Mouse (Mus musculus): ENCODE measurements around the gene Ergic1.

The Ergic1 gene

GRCm38 (mm10) chr17:26576833-26577232, 15.5 kb downstream of the Ergic1 start:
- H3K36me3 ChIP-seq (ENCODE audit: control insufficient read depth, insufficient read depth, low read length, poor library complexity, severe bottlenecking) = no peaks in the 10 kb centered on the region; the same call in 1 of the 2 replicates
- DNase-seq (ENCODE audit: low read depth, low spot score) = no peak
- no peaks in the 10 kb centered on the region for H3K27me3 ChIP-seq (ENCODE audit: control insufficient read depth, insufficient read depth, low read length, poor library complexity, severe bottlenecking)

GRCm38 (mm10) chr17:26577309-26577708, 16.0 kb downstream of the Ergic1 start:
- no peaks in the 10 kb centered on the region for H3K27me3 ChIP-seq (ENCODE audit: control insufficient read depth, insufficient read depth, low read length, poor library complexity, severe bottlenecking)
- no peak for DNase-seq (ENCODE audit: low read depth, low spot score)
- H3K36me3 ChIP-seq (ENCODE audit: control insufficient read depth, insufficient read depth, low read length, poor library complexity, severe bottlenecking) = no peaks in the 10 kb centered on the region; the same call in 1 of the 2 replicates

- no peak for DNase-seq (ENCODE audit: low read depth, low spot score)
- Histone ChIP-seq H3K27me3 (ENCODE audit: control insufficient read depth, insufficient read depth, low read length, poor library complexity, severe bottlenecking) (no peaks in the 10 kb centered on the region), H3K36me3 (ENCODE audit: control insufficient read depth, insufficient read depth, low read length, poor library complexity, severe bottlenecking) (no peaks in the 10 kb centered on the region; the same call in 1 of the 2 replicates)
These were observed 16.9 kb downstream of the Ergic1 start for GRCm38 (mm10) chr17:26578162-26578561.

GRCm38 (mm10) chr17:26578771-26579170, 17.5 kb downstream of the Ergic1 start:
- DNase-seq (ENCODE audit: low read depth, low spot score) = no peak
- Histone ChIP-seq H3K27me3 (ENCODE audit: control insufficient read depth, insufficient read depth, low read length, poor library complexity, severe bottlenecking) (no peaks in the 10 kb centered on the region), H3K36me3 (ENCODE audit: control insufficient read depth, insufficient read depth, low read length, poor library complexity, severe bottlenecking) (no peaks in the 10 kb centered on the region; the same call in 1 of the 2 replicates)

- Histone ChIP-seq H3K36me3 (ENCODE audit: control insufficient read depth, insufficient read depth, low read length, poor library complexity, severe bottlenecking) (no peaks in the 10 kb centered on the region; the same call in 1 of the 2 replicates), H3K27me3 (ENCODE audit: control insufficient read depth, insufficient read depth, low read length, poor library complexity, severe bottlenecking) (no peaks in the 10 kb centered on the region)
- DNase-seq (ENCODE audit: low read depth, low spot score) = no peak
These were observed 18.1 kb downstream of the Ergic1 start for GRCm38 (mm10) chr17:26579396-26579795.

- Histone ChIP-seq H3K27me3 (ENCODE audit: control insufficient read depth, insufficient read depth, low read length, poor library complexity, severe bottlenecking) (no peaks in the 10 kb centered on the region), H3K36me3 (ENCODE audit: control insufficient read depth, insufficient read depth, low read length, poor library complexity, severe bottlenecking) (no peaks in the 10 kb centered on the region; the same call in 1 of the 2 replicates)
- no peak for DNase-seq (ENCODE audit: low read depth, low spot score)
These were observed 19.6 kb downstream of the Ergic1 start for GRCm38 (mm10) chr17:26580873-26581401.

- no peaks in the 10 kb centered on the region for H3K36me3 ChIP-seq (ENCODE audit: control insufficient read depth, insufficient read depth, low read length, poor library complexity, severe bottlenecking)
- DNase-seq (ENCODE audit: low read depth, low spot score) = no peak
- H3K27me3 ChIP-seq (ENCODE audit: control insufficient read depth, insufficient read depth, low read length, poor library complexity, severe bottlenecking) = no peaks in the 10 kb centered on the region
These were observed 21.0 kb downstream of the Ergic1 start for GRCm38 (mm10) chr17:26582297-26582696.

GRCm38 (mm10) chr17:26583056-26583455, 21.8 kb downstream of the Ergic1 start:
- no peak for DNase-seq (ENCODE audit: low read depth, low spot score)

GRCm38 (mm10) chr17:26583606-26584005, 22.3 kb downstream of the Ergic1 start:
- Histone ChIP-seq H3K27me3 (ENCODE audit: control insufficient read depth, insufficient read depth, low read length, poor library complexity, severe bottlenecking) (no peaks in the 10 kb centered on the region), H3K36me3 (ENCODE audit: control insufficient read depth, insufficient read depth, low read length, poor library complexity, severe bottlenecking) (no peaks in the 10 kb centered on the region)
- DNase-seq (ENCODE audit: low read depth, low spot score) = no peak

More at GRCm38 (mm10) chr17:26583056-26583455, 21.8 kb downstream of the Ergic1 start:
- no peaks in the 10 kb centered on the region for H3K36me3 ChIP-seq (ENCODE audit: control insufficient read depth, insufficient read depth, low read length, poor library complexity, severe bottlenecking)
- no peaks in the 10 kb centered on the region for H3K27me3 ChIP-seq (ENCODE audit: control insufficient read depth, insufficient read depth, low read length, poor library complexity, severe bottlenecking)

GRCm38 (mm10) chr17:26584063-26584462, 22.8 kb downstream of the Ergic1 start:
- DNase-seq (ENCODE audit: low read depth, low spot score) = no peak
- no peaks in the 10 kb centered on the region for H3K27me3 ChIP-seq (ENCODE audit: control insufficient read depth, insufficient read depth, low read length, poor library complexity, severe bottlenecking)
- no peaks in the 10 kb centered on the region for H3K36me3 ChIP-seq (ENCODE audit: control insufficient read depth, insufficient read depth, low read length, poor library complexity, severe bottlenecking)

GRCm38 (mm10) chr17:26584558-26585136, 23.4 kb downstream of the Ergic1 start:
- Histone ChIP-seq H3K36me3 (ENCODE audit: control insufficient read depth, insufficient read depth, low read length, poor library complexity, severe bottlenecking) (no peaks in the 10 kb centered on the region), H3K27me3 (ENCODE audit: control insufficient read depth, insufficient read depth, low read length, poor library complexity, severe bottlenecking) (no peaks in the 10 kb centered on the region)
- no peak for DNase-seq (ENCODE audit: low read depth, low spot score)

- no peaks in the 10 kb centered on the region for H3K27me3 ChIP-seq (ENCODE audit: control insufficient read depth, insufficient read depth, low read length, poor library complexity, severe bottlenecking)
- no peaks in the 10 kb centered on the region for H3K36me3 ChIP-seq (ENCODE audit: control insufficient read depth, insufficient read depth, low read length, poor library complexity, severe bottlenecking)
- no peak for DNase-seq (ENCODE audit: low read depth, low spot score)
These were observed 26.7 kb downstream of the Ergic1 start for GRCm38 (mm10) chr17:26587961-26588487.

GRCm38 (mm10) chr17:26592510-26592909, 31.2 kb downstream of the Ergic1 start:
- DNase-seq (ENCODE audit: low read depth, low spot score) = no peak
- Histone ChIP-seq H3K27me3 (ENCODE audit: control insufficient read depth, insufficient read depth, low read length, poor library complexity, severe bottlenecking) (no peaks in the 10 kb centered on the region), H3K36me3 (ENCODE audit: control insufficient read depth, insufficient read depth, low read length, poor library complexity, severe bottlenecking) (no peaks in the 10 kb centered on the region)

GRCm38 (mm10) chr17:26593199-26593598, 31.9 kb downstream of the Ergic1 start:
- no peaks in the 10 kb centered on the region for H3K27me3 ChIP-seq (ENCODE audit: control insufficient read depth, insufficient read depth, low read length, poor library complexity, severe bottlenecking)
- DNase-seq (ENCODE audit: low read depth, low spot score) = no peak
- no peaks in the 10 kb centered on the region for H3K36me3 ChIP-seq (ENCODE audit: control insufficient read depth, insufficient read depth, low read length, poor library complexity, severe bottlenecking)

GRCm38 (mm10) chr17:26594171-26594570, 32.9 kb downstream of the Ergic1 start:
- DNase-seq (ENCODE audit: low read depth, low spot score) = no peak
- no peaks in the 10 kb centered on the region for H3K36me3 ChIP-seq (ENCODE audit: control insufficient read depth, insufficient read depth, low read length, poor library complexity, severe bottlenecking)
- no peaks in the 10 kb centered on the region for H3K27me3 ChIP-seq (ENCODE audit: control insufficient read depth, insufficient read depth, low read length, poor library complexity, severe bottlenecking)

All from splenic B cell, adult 2 months (primary cell).